8 mouse cellular contexts compared by ENCODE assay signal in genomic region chr2:102449630-102450247, GRCm38 (mm10). TPM values are rescaled to one million over a fixed set of nuclear protein-coding genes. Genes with fewer than 3 reads are reported as not detected.
DNase-seq lines count a peak whose midpoint lies in the region; ATAC-seq and TF ChIP-seq lines count a peak whose summit lies in the region.

No protein-coding gene starts in this region.

- 11% methylated on average over 17 of the region's 17 CpGs for WGBS in cerebellum, adult 2 months
- under 1% methylated on average over 17 of the region's 17 CpGs for WGBS in forebrain, embryonic 13.5 days
- under 1% methylated on average over 17 of the region's 17 CpGs for WGBS in hindbrain, embryonic 12.5 days
- WGBS in limb, embryonic 13.5 days, result under 1% methylated on average over 17 of the region's 17 CpGs

- TF ChIP-seq POLR2A in cerebellum, adult 2 months (IDR thresholded peaks at IDR 0.05; ENCODE audit: borderline replicate concordance, insufficient read depth, low read length), result no peak
- no peak for TF ChIP-seq POLR2A in bone marrow macrophage, adult 2 months (IDR thresholded peaks at IDR 0.05; ENCODE audit: borderline replicate concordance, low read depth, low read length)

- H3K27ac ChIP-seq in cerebellum, adult 2 months (ENCODE audit: insufficient read depth, low read length), result no peak overlapping the region
- no peak overlapping the region for H3K27ac ChIP-seq in bone marrow macrophage, adult 2 months (ENCODE audit: insufficient read depth, low read depth, low read length)
- peak overlapping the region; percentile 96 for H3K27ac ChIP-seq in forebrain, embryonic 13.5 days
- H3K27ac ChIP-seq in hindbrain, embryonic 12.5 days, result peak overlapping the region; percentile 97
- peak overlapping the region; percentile 92; the same call in 1 of the 2 replicates for H3K27ac ChIP-seq in limb, embryonic 13.5 days

- H3K4me3 ChIP-seq in cerebellum, adult 2 months (replicated peaks; ENCODE audit: insufficient read depth, low read depth, low read length), result peak overlapping the region; percentile 68
- H3K4me3 ChIP-seq in bone marrow macrophage, adult 2 months (ENCODE audit: insufficient read depth, low read length), result peak overlapping the region; percentile 57
- H3K4me3 ChIP-seq in forebrain, embryonic 13.5 days, result peak overlapping the region; percentile 90
- H3K4me3 ChIP-seq in hindbrain, embryonic 12.5 days, result peak overlapping the region; percentile 91
- peak overlapping the region; percentile 85 for H3K4me3 ChIP-seq in limb, embryonic 13.5 days

- no peaks in the 10 kb centered on the region for H3K27me3 ChIP-seq in cerebellum, adult 2 months (ENCODE audit: control insufficient read depth, insufficient read depth, low read length)
- no peaks in the 10 kb centered on the region for H3K27me3 ChIP-seq in forebrain, embryonic 13.5 days
- H3K27me3 ChIP-seq in hindbrain, embryonic 12.5 days, result no peaks in the 10 kb centered on the region
- no peaks in the 10 kb centered on the region for H3K27me3 ChIP-seq in limb, embryonic 13.5 days

- DNase-seq in cerebellum, adult 2 months, result peak in 1 of 2 experiments; percentile 22
- DNase-seq in cerebellum, adult 11 months, result no peak
- DNase-seq in neural tube, embryonic 10.5 days (ENCODE audit: extremely low spot score, low spot score), result peak; percentile 77
- DNase-seq in c-Kit-positive CD71-positive TER-119-positive erythroid progenitor cells, embryonic 14.5 days (ENCODE audit: low spot score), result no peak

- TF ChIP-seq CTCF in cerebellum, adult 2 months (IDR thresholded peaks at IDR 0.05; ENCODE audit: borderline replicate concordance, insufficient read depth, low read depth, low read length), result no peak
- TF ChIP-seq CTCF in bone marrow macrophage, adult 2 months (IDR thresholded peaks at IDR 0.05; ENCODE audit: low read depth, low read length), result no peak

- peaks cover 14% of the 10 kb centered on the region for H3K36me3 ChIP-seq in forebrain, embryonic 13.5 days (ENCODE audit: poor library complexity, severe bottlenecking)
- no peaks in the 10 kb centered on the region for H3K36me3 ChIP-seq in hindbrain, embryonic 12.5 days
- H3K36me3 ChIP-seq in limb, embryonic 13.5 days, result no peaks in the 10 kb centered on the region; the same call in 1 of the 2 replicates

- no peaks in the 10 kb centered on the region for H3K9me3 ChIP-seq in forebrain, embryonic 13.5 days (replicated peaks)
- H3K9me3 ChIP-seq in hindbrain, embryonic 12.5 days (replicated peaks), result no peaks in the 10 kb centered on the region
- 0 out of 2 replicates have a peak, but pooled peaks cover 3% of the 10 kb centered on the region for H3K9me3 ChIP-seq in limb, embryonic 13.5 days

- ATAC-seq in forebrain, embryonic 13.5 days, result peak; percentile 36; the same call in 1 of the 2 replicates
- ATAC-seq in hindbrain, embryonic 12.5 days (ENCODE audit: low FRiP score), result peak; percentile 55
- no peak for ATAC-seq in limb, embryonic 13.5 days (ENCODE audit: low FRiP score, low read depth)

- no peaks in the 10 kb centered on the region for H3K4me1 ChIP-seq in cerebellum, adult 2 months (ENCODE audit: control insufficient read depth, insufficient read depth, low read length)
- 0 out of 2 replicates have a peak, but pooled peaks cover 2% of the 10 kb centered on the region for H3K4me1 ChIP-seq in bone marrow macrophage, adult 2 months (ENCODE audit: control insufficient read depth, insufficient read depth, low read length)
- H3K4me1 ChIP-seq in forebrain, embryonic 13.5 days, result peaks cover 34% of the 10 kb centered on the region
- H3K4me1 ChIP-seq in hindbrain, embryonic 12.5 days, result peaks cover 26% of the 10 kb centered on the region
- H3K4me1 ChIP-seq in limb, embryonic 13.5 days, result peaks cover 39% of the 10 kb centered on the region

- peak overlapping the region; percentile 92 for H3K4me2 ChIP-seq in forebrain, embryonic 13.5 days
- peak overlapping the region; percentile 92 for H3K4me2 ChIP-seq in hindbrain, embryonic 12.5 days (replicated peaks)
- peak overlapping the region; percentile 96 for H3K4me2 ChIP-seq in limb, embryonic 13.5 days (replicated peaks)

- peak overlapping the region; percentile 99 for H3K9ac ChIP-seq in forebrain, embryonic 13.5 days
- H3K9ac ChIP-seq in hindbrain, embryonic 12.5 days, result peak overlapping the region; percentile 97
- peak overlapping the region; percentile 93 for H3K9ac ChIP-seq in limb, embryonic 13.5 days

RNA-seq across cellular contexts. Expression of gene Fjx1, which starts 2.6 kb away (rescaled TPM):
- 31.4 and 31.9 TPM in 2 replicates for polyA plus RNA-seq in cerebellum, adult 2 months (2012; rRNA removed)
- not detected in 2 replicates for polyA plus RNA-seq in bone marrow macrophage, adult 2 months (2012; ENCODE audit: insufficient read depth, insufficient read length, missing spikeins)
- 24.2 and 25.5 TPM in 2 replicates for polyA plus RNA-seq in forebrain, embryonic 13.5 days (2015; fragmentation: Nextera tagmentation; extraction: Ambion mirVana)
- polyA plus RNA-seq in hindbrain, embryonic 12.5 days (2016; fragmentation: Nextera tagmentation; extraction: Ambion mirVana), result 44.2 and 45.3 TPM in 2 replicates
- polyA plus RNA-seq in limb, embryonic 13.5 days (2015; fragmentation: Nextera tagmentation; extraction: Ambion mirVana), result 22.6 and 25.7 TPM in 2 replicates

RNA-seq across cellular contexts. Expression of gene Trim44, which starts 42.1 kb away (rescaled TPM):
- polyA plus RNA-seq in cerebellum, adult 2 months (2012; rRNA removed), result 105 and 107 TPM in 2 replicates
- 29.9 and 40.3 TPM in 2 replicates for polyA plus RNA-seq in bone marrow macrophage, adult 2 months (2012; ENCODE audit: insufficient read depth, insufficient read length, missing spikeins)
- 32.5 and 36.5 TPM in 2 replicates for polyA plus RNA-seq in forebrain, embryonic 13.5 days (2015; fragmentation: Nextera tagmentation; extraction: Ambion mirVana)
- polyA plus RNA-seq in hindbrain, embryonic 12.5 days (2016; fragmentation: Nextera tagmentation; extraction: Ambion mirVana), result 65.6 and 74.4 TPM in 2 replicates
- polyA plus RNA-seq in limb, embryonic 13.5 days (2015; fragmentation: Nextera tagmentation; extraction: Ambion mirVana), result 34.5 and 36.5 TPM in 2 replicates

Comparison
In these comparisons a context has a peak if more than half of its experiments do, and no peak if none do; other contexts are left out.
1. H3K27ac ChIP-seq: peak in forebrain, embryonic 13.5 days (single experiment), hindbrain, embryonic 12.5 days (single experiment) and limb, embryonic 13.5 days (single experiment); none in cerebellum, adult 2 months (single experiment) and bone marrow macrophage, adult 2 months (single experiment).
2. RNA of gene Fjx1, which starts 2.6 kb away (polyA plus RNA-seq): 44.2 to 45.3 TPM in hindbrain, embryonic 12.5 days, 31.4 to 31.9 TPM in cerebellum, adult 2 months, 22.6 to 25.7 TPM in limb, embryonic 13.5 days and 24.2 to 25.5 TPM in forebrain, embryonic 13.5 days; not detected in bone marrow macrophage, adult 2 months; every median in the first group is over 10 times any median in the second.
3. Peak in every context shown above with its lines, with median percentiles within 50 percentile points of each other: H3K4me3 ChIP-seq, H3K4me2 ChIP-seq and H3K9ac ChIP-seq.